Mouse (Mus musculus) cerebellum, adult 2 months (tissue): Measurements from ENCODE around the gene Kcnc4. TPM values are rescaled to one million over a fixed set of nuclear protein-coding genes. Genes with fewer than 3 reads are reported as not detected.

Source experiments
- DNase-seq, 2 experiments: peaks; one replicate each; pipeline ENCODE4 v3.0.0; 2021
- H3K27ac ChIP-seq: fragments of 200-500 bp; 2 replicates; pipeline ENCODE4 v1.5.1; 2012; ENCODE audit warnings: low read length, control low read depth, inconsistent platforms; ENCODE audit not compliant: insufficient read depth
- H3K27me3 ChIP-seq: fragments of 200-500 bp; 2 replicates; pipeline ENCODE4 v1.6.1; 2012; ENCODE audit warnings: inconsistent platforms, mild to moderate bottlenecking, low read length, moderate library complexity; ENCODE audit not compliant: control insufficient read depth, insufficient read depth
- H3K4me1 ChIP-seq: fragments of 200-500 bp; 2 replicates; pipeline ENCODE4 v1.6.1; 2011; ENCODE audit warnings: low read length; ENCODE audit not compliant: control insufficient read depth, insufficient read depth
- H3K4me3 ChIP-seq: fragments of 200-500 bp; replicated peaks from 2 replicates; pipeline ENCODE3; 2011; ENCODE audit warnings: mild to moderate bottlenecking, low read depth, low read length, control low read depth; ENCODE audit not compliant: insufficient read depth
- CTCF ChIP-seq: fragments of 200-500 bp; IDR thresholded peaks from 2 replicates; pipeline ENCODE4 v1.5.1; 2011; ENCODE audit warnings: low read depth, mild to moderate bottlenecking, control low read depth, low read length, moderate library complexity, borderline replicate concordance; ENCODE audit not compliant: insufficient read depth
- POLR2A ChIP-seq: fragments of 200-500 bp; IDR thresholded peaks from 2 replicates; pipeline ENCODE4 v1.6.1; 2011; ENCODE audit warnings: low read length, control low read depth, borderline replicate concordance; ENCODE audit not compliant: insufficient read depth
- WGBS: fragments of 180-500 bp; shearing (Covaris S2); methylation state at CpG from one replicate; pipeline ENCODE4 v1.1.7; 2018; 5-methylcytosine and 5-hydroxymethylcytosine counted together
- polyA plus RNA-seq: library from polyadenylated mRNA; depleted of rRNA; stranded (reverse); fragments of >200 nt; gene quantifications from 2 replicates; pipeline ENCODE4 v1.2.3, GENCODE M21; 2012; rRNA removed

Kcnc4 gene
- polyA plus RNA-seq, 1 experiment = 62.3 TPM

- H3K4me3 ChIP-seq = no peak overlapping the region
- H3K4me1 ChIP-seq = peaks cover 27% of the 10 kb centered on the region
- H3K27me3 ChIP-seq = no peaks in the 10 kb centered on the region; the same call in 1 of the 2 replicates
- 3% methylated on average over 2 of the region's 2 CpGs for WGBS
- DNase-seq = peak; percentile 70 to 74
- H3K27ac ChIP-seq = peak overlapping the region; percentile 58; the same call in 1 of the 2 replicates
- TF ChIP-seq CTCF (no peak), POLR2A (no peak)
Measured at GRCm38 (mm10) chr3:107413093-107413492, 46.3 kb downstream of the Kcnc4 start.

GRCm38 (mm10) chr3:107412509-107412908 is 46.8 kb downstream of the Kcnc4 start:
- no peak for TF ChIP-seq CTCF

GRCm38 (mm10) chr3:107411669-107412068 is 47.7 kb downstream of the Kcnc4 start:
- Histone ChIP-seq H3K4me3 (no peak overlapping the region), H3K27ac (no peak overlapping the region), H3K27me3 (no peaks in the 10 kb centered on the region), H3K4me1 (peaks cover 27% of the 10 kb centered on the region)
- peak; percentile 22 to 27 for DNase-seq
- 40% methylated on average over 4 of the region's 4 CpGs for WGBS
- TF ChIP-seq POLR2A (no peak), CTCF (no peak)

More at GRCm38 (mm10) chr3:107412509-107412908, 46.8 kb downstream of the Kcnc4 start:
- no peaks in the 10 kb centered on the region for H3K27me3 ChIP-seq
- peaks cover 27% of the 10 kb centered on the region for H3K4me1 ChIP-seq
- peak in 1 of 2 experiments; percentile 31 for DNase-seq
- H3K4me3 ChIP-seq = no peak overlapping the region
- H3K27ac ChIP-seq = no peak overlapping the region
- WGBS = 60% methylated on average over 8 of the region's 8 CpGs

- no peak for DNase-seq
- no peaks in the 10 kb centered on the region for H3K4me1 ChIP-seq
- WGBS = 73% methylated on average over 7 of the region's 7 CpGs
- H3K4me3 ChIP-seq = no peak overlapping the region
- no peaks in the 10 kb centered on the region for H3K27me3 ChIP-seq
- TF ChIP-seq POLR2A (no peak), CTCF (no peak)
- H3K27ac ChIP-seq = no peak overlapping the region
Measured at GRCm38 (mm10) chr3:107401401-107401800, 58.0 kb downstream of the Kcnc4 start.

- Histone ChIP-seq H3K27ac (no peak overlapping the region), H3K27me3 (no peaks in the 10 kb centered on the region), H3K4me3 (no peak overlapping the region), H3K4me1 (no peaks in the 10 kb centered on the region)
- TF ChIP-seq CTCF = no peak
- no peak for TF ChIP-seq POLR2A
- 85% methylated on average over 5 of the region's 5 CpGs for WGBS
- DNase-seq = no peak
Measured at GRCm38 (mm10) chr3:107399991-107400640, 59.2 kb downstream of the Kcnc4 start.

GRCm38 (mm10) chr3:107391198-107391597 is 68.2 kb downstream of the Kcnc4 start:
- peak in 1 of 2 experiments; percentile 11 for DNase-seq
- no peak overlapping the region for H3K4me3 ChIP-seq
- H3K4me1 ChIP-seq = no peaks in the 10 kb centered on the region
- TF ChIP-seq CTCF (no peak), POLR2A (no peak)
- H3K27ac ChIP-seq = no peak overlapping the region
- 5% methylated on average over 4 of the region's 4 CpGs for WGBS
- no peaks in the 10 kb centered on the region for H3K27me3 ChIP-seq

Other genes starting within 250 kb of the Kcnc4 start
- gene Cym, start 237.8 kb downstream of the Kcnc4 start, polyA plus RNA-seq = not detected in 2 replicates
- not detected in 2 replicates for gene A630076J17Rik, start 228.9 kb downstream of the Kcnc4 start, polyA plus RNA-seq
- 0.87 and 1.0 TPM in 2 replicates for gene Prok1, start 219.8 kb downstream of the Kcnc4 start, polyA plus RNA-seq
- 153 and 162 TPM in 2 replicates for gene Lamtor5, start 180.7 kb downstream of the Kcnc4 start, polyA plus RNA-seq
- gene Slc16a4, start 168.3 kb downstream of the Kcnc4 start, polyA plus RNA-seq = 2.6 and 2.8 TPM in 2 replicates
- gene Rbm15, start 125.9 kb downstream of the Kcnc4 start, polyA plus RNA-seq = 7.0 and 8.1 TPM in 2 replicates
- gene Slc6a17, start 58.5 kb upstream of the Kcnc4 start, polyA plus RNA-seq = 158 and 176 TPM in 2 replicates
- not detected in 2 replicates for gene Ubl4b, start 95.5 kb upstream of the Kcnc4 start, polyA plus RNA-seq
- 0.08 and 0.30 TPM in 2 replicates for gene Alx3, start 135.5 kb upstream of the Kcnc4 start, polyA plus RNA-seq
- not detected in 2 replicates for gene Gm10961, start 171.8 kb upstream of the Kcnc4 start, polyA plus RNA-seq
- gene Strip1, start 172.1 kb upstream of the Kcnc4 start, polyA plus RNA-seq = 93.6 and 97.3 TPM in 2 replicates
- gene Ahcyl1, start 237.0 kb upstream of the Kcnc4 start, polyA plus RNA-seq = 386 and 408 TPM in 2 replicates